Mouse (Mus musculus) granulocyte monocyte progenitor cell, adult 5-6 weeks (primary cell): ENCODE results near the gene Tmtc2. TPM values are rescaled to one million over a fixed set of nuclear protein-coding genes. Genes with fewer than 3 reads are reported as not detected.

Experiments
- ATAC-seq: replicated peaks from 2 replicates; pipeline ENCODE4 v1.8.0; 2016; ENCODE audit warnings: mild to moderate bottlenecking, moderate TSS enrichment, inconsistent platforms; ENCODE audit not compliant: poor library complexity, severe bottlenecking
- total RNA-seq, 2 experiments: library from RNA; stranded (forward) in 1 of 2; stranded (reverse) in 1 of 2; fragments of 200-712, 200-1000 nt in 1 of 2; fragments of >200 nt in 1 of 2; fragmentation: Nextera tagmentation in 1 of 2; gene quantifications; 2 replicates each; pipeline ENCODE4 v1.2.3; 2014 to 2017

The Tmtc2 gene
- total RNA-seq, 2 experiments from 2014 or later = 0.82 to 1.6 TPM

DNA sequence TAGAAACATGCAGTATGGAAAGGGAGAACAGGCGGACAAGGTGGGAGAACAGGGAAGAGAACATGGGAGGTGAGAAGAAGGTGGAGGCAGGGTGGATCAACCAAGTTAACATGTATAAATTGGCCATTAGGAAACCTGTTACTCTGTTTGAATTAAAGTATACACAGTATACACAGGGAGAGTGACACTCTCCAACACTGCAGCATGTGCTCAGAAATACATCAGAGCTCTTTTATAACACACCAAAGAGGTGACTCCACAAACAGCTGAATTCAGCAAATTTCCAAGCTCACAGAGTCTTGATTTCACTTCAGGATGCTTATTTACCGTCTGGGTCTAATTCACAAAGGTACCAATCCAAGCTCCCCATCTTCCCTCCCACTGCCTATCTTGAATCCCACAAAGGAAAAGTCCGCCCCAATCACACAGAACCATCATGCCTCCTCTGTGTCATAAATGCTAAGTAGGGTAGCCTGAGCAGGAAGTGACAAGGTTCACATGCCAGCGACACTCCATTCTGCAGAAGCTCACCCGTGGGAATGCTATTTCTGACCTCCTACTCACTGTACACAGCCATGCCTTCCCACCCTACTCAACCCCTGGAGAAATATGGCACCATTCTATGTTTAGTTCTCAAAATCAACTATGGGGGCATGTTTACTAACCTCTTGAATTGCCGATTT is 17.2 kb downstream of the Tmtc2 start:
- ATAC-seq = no peak

DNA sequence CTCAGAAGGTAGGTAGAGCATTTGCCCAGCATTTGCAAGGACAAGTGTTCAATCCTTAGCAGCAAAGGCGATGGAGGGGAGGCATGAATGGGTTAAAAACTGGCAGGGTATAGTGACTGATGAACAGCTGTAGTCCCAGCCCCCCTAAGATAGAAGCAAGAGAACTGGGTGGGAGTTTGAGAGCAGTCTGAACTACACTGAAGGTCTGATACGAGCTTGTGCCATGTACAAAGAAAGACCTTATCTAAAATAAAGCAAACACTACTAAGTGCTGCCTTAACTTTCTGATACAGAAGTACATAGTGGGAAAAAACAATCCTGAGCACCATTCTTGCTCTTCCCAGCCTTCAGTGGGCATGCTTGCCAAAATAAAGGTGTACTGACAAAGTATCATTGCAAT is 20.1 kb downstream of the Tmtc2 start:
- ATAC-seq = no peak

GRCm38 (mm10) chr10:105548040-105548439 is 26.2 kb downstream of the Tmtc2 start:
- ATAC-seq = peak; percentile 52; the same call in 1 of the 2 replicates

- ATAC-seq = no peak
These were observed 29.9 kb downstream of the Tmtc2 start for GRCm38 (mm10) chr10:105544004-105545003.

DNA sequence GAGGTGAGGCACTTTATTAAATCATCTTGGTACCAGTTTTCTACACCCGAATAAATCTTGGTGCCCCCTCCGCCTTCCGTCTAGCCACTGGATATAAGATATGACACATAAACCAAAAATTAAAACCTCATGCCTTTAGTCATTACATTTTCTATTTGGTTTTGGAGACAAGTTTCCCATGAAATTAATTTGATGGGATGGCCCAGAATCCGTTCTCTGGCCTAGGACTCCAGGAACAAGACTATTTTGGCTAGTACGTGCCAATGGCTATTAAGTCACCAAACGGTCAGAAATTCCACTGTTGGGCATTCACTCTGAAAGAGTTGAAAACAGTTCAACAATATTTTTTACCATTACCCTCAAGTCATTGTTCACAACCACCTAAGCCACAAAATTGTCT is 32.2 kb downstream of the Tmtc2 start:
- no peak for ATAC-seq

GRCm38 (mm10) chr10:105539697-105540096 is 34.6 kb downstream of the Tmtc2 start:
- no peak for ATAC-seq

GRCm38 (mm10) chr10:105536910-105537309 is 37.3 kb downstream of the Tmtc2 start:
- no peak for ATAC-seq

GRCm38 (mm10) chr10:105535848-105536247 is 38.4 kb downstream of the Tmtc2 start:
- no peak for ATAC-seq

GRCm38 (mm10) chr10:105532747-105533146 is 41.5 kb downstream of the Tmtc2 start:
- ATAC-seq = no peak

DNA sequence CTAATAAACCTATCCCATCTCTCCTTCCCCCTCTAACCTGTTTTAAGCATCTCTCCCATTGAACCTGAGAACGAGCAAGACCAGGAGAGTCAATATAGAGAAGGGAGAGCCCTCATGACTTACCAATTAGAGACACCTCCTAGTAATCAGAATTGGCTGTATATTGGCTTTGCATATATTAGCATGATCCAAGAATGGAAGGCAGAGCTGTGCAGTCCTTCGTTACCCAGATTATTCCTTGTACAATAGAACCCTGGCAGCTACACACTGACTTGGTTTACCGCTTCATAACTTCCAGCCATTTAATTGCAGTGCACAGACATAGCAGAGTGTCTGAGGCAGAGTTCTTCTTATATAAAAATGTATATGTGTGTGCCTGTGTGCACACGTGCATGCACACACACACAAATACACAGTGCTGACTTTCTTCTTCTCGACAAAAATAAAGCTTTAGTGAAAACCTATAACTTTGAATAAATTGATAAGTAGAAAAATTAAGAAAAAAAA is 42.2 kb downstream of the Tmtc2 start:
- no peak for ATAC-seq

GRCm38 (mm10) chr10:105531080-105531894 is 43.0 kb downstream of the Tmtc2 start:
- ATAC-seq = no peak

- ATAC-seq = no peak; the same call in 1 of the 2 replicates
These were observed 50.7 kb downstream of the Tmtc2 start for GRCm38 (mm10) chr10:105523405-105524088.

DNA sequence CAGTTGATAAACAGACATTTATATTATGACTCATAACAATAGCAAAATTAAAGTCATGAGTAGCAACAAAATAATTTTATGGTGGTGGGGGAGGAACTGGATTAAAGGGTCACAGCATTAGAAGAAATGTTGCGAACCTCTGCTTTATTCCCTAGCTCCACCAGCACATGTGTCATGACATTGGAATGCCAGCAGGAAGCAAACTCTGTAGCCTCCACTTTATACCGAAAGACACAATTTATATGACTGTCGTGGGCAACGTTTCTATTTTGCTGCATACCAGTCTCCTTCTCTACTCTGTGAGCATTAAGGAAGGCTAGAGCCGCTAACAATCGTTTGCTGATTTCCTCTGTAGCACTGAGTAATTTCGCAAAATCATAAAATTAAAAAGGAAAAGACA is 51.8 kb downstream of the Tmtc2 start:
- ATAC-seq = no peak

DNA sequence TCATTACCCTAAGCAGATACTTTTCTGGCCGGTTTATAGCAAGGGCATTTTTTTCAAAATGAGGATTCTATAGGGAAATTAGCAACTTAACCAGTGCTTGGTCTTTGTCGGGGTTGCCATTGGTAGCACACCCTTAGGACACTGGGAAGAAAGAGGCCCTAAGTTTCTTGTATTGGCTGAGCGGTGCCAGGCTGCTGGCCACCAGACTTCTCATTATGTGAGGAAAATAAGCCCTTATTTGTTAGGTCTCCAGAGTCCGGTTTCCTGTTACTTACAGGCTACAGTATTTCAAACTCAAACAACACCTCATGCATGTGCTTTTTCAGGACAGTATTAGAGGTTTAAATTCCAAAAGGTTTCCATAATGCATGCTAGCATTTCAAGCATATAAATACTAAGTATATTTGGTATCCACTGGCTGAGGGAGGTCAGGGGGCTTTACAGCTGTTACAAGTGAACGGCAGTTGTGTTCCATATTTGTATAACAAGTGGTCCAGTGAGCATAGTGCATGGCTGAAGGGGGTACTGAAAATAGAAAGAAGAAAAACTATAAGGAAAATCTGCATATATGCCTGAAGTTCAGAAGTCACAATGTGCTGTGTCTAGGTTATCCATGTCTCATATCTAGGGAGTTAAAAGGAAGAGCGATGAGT is 55.0 kb downstream of the Tmtc2 start:
- ATAC-seq = no peak

GRCm38 (mm10) chr10:105518144-105518543 is 56.1 kb downstream of the Tmtc2 start:
- no peak for ATAC-seq

- ATAC-seq = no peak
These were observed 60.4 kb downstream of the Tmtc2 start for GRCm38 (mm10) chr10:105513777-105514322.

DNA sequence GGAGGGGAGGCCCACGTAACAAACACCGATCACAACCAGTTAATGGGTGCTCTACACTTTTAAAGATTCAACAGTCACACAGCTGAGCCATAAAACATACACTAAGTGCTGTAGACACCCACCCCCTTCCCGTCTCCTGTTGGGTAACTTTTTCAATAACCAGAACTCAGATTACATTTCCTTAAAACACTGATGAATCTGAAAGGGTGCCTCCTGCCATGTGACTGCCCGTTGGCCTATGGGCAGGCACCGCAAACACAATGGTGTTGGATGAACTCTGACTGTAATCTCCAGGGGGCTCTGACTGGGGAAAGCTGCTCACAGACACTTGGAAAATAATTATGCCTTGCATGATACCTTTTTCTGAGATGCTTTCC is 64.4 kb downstream of the Tmtc2 start:
- ATAC-seq = peak; percentile 54

GRCm38 (mm10) chr10:105509146-105509895 is 64.9 kb downstream of the Tmtc2 start:
- no peak for ATAC-seq
